Mouse (Mus musculus) C2C12 (cell line): ENCODE data around the gene Pik3c2g.

ENCODE experiments used
- CTCF ChIP-seq: IDR thresholded peaks from one replicate; pipeline ENCODE4 v1.5.1; 2011; ENCODE audit not compliant: control insufficient read depth, insufficient read depth, insufficient read length
- MYOD1 ChIP-seq: IDR thresholded peaks from one replicate; pipeline ENCODE4 v1.6.1; 2011; ENCODE audit warnings: low read depth; ENCODE audit not compliant: control insufficient read depth, insufficient read length
- MYOG ChIP-seq: IDR thresholded peaks from one replicate; pipeline ENCODE4 v1.6.1; 2011; ENCODE audit not compliant: control insufficient read depth, insufficient read length; ENCODE audit errors: extremely low read depth
- USF1 ChIP-seq: IDR thresholded peaks from one replicate; pipeline ENCODE4 v1.6.1; 2011; ENCODE audit warnings: low read depth, mild to moderate bottlenecking, control low read depth, moderate library complexity

GRCm38 (mm10) chr6:139839907-139840306 is 252.9 kb downstream of the Pik3c2g start:
- TF ChIP-seq CTCF: no peak
- no peak for TF ChIP-seq MYOG
- no peak for TF ChIP-seq MYOD1
- TF ChIP-seq USF1: no peak
